Mouse (Mus musculus) spleen, adult 2 months (tissue): ENCODE results near the gene Pheta2.

Experiments used
- CTCF ChIP-seq: fragments of 200-500 bp; IDR thresholded peaks from 2 replicates; pipeline ENCODE4 v1.5.1; 2011; ENCODE audit warnings: mild to moderate bottlenecking, inconsistent platforms; ENCODE audit not compliant: insufficient read depth, insufficient read length, insufficient replicate concordance; ENCODE audit errors: extremely low read depth
- POLR2A ChIP-seq: fragments of 200-500 bp; IDR thresholded peaks from 2 replicates; pipeline ENCODE4 v1.6.1; 2011; ENCODE audit warnings: low read depth, low read length, inconsistent platforms

DNA sequence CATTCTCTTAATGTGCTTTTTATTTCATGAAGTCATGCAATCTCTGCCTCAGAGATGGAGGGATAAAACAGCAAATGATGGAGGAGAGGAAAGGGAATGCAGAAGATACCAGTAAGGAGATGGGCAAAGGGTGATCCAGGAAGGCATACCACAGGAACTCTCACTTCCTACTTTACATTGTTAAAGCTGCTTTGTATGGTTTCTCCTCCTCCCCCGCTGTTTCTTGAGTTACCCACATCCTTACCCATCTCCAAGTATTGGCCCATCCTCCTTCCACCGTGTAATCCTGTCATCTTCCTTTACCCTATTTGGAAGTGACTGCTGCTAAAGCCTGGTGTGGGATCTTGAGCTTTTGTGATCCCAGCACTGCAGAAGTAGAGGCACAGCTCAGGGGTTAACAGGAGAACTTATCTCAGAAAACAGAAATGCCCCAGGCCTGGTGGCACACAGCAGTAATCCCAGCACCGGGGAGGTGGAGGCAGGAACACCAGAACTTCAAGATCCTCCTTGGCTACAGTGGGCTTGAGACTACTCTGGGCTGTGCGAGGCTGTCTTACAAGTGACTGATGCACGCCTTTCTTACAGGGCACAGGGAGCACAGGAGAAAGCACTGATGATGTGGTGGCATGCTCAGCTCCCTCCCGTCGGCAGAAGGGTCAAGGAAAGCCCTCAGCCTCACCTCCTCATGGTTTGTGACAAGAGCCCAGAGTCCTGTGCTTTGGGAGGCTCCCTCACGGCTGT, 9.7 kb downstream of the Pheta2 start:
- TF ChIP-seq CTCF (no peak), POLR2A (no peak)
